Mouse (Mus musculus) common myeloid progenitor, adult 5-6 weeks (primary cell): ENCODE measurements at regions not wholly inside any gene's neighbourhood (a gene's known extent, or its start where the extent isn't known, plus 50 kb on each side); places are given as distances from the start of the nearest gene placed in this dataset.

Experiments used
- ATAC-seq: replicated peaks from 2 replicates; pipeline ENCODE4 v1.8.0; 2016; ENCODE audit warnings: low read depth, mild to moderate bottlenecking, moderate TSS enrichment, inconsistent platforms; ENCODE audit not compliant: poor library complexity, severe bottlenecking

DNA sequence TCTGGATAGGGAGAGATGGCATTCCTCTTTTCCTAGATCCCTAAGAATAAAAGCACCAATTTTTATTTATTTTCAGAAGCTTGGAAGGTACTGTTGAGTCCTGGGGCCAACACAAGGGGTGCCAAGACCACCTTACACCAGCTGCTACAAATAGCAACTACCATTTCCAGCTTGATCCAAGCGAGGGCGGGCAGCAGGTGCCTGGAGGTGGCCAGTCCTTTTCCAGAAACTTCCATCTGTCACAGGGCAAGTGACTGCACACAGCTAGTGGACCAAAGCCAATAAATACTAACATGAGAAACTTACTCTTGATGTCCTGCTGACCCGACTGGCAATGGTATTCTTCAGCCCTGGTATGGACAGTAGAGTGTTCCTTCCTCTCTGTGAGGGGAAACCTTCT lies 80.0 kb upstream of the Tmc1 start:
- ATAC-seq, result no peak

DNA sequence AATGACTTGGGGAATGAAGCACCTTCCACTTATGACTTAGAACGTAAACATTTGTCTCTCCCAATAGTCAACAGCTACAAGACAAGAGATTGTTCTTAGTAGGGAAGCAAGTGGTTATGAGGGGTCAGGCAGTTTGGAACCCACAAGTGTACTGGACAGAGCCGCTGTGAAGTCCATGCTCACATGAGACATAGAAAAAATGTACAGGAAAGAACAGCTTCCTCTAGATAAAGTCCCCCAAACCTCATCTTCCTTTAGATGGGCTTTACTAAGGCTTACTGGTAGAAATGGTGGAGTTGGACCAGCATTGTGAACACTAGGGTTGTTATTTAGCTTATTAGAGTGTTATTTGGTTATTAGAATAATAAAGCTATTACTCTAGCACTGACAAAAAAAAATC lies 78.6 kb upstream of the Tmc1 start:
- ATAC-seq, result peak; percentile 34

DNA sequence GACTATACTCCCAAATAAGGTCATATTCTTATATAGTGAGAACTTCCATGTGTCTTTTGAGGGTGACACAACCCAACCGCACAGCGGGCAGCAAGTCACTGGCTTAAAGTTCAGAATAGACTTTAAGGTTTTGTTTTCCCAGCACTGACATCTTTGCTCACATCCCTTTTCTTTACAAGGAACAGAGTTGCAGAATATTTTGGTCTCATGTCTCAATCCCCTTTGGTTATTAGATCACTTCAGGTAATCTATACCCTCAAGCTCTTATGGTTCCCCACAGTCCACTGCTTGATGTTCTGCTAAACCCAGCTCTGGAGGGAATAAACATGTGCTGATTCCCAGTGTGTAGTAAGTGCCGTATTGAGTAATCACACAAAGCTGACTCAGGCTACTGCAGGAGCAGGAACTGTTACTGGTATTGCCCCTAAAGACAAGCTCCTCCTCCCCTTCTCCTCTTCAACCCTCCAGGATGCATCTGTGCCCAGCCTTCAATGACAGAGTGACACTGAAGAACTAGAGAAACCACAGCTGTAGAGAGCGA lies 77.8 kb upstream of the Tmc1 start:
- ATAC-seq, result peak; percentile 82

DNA sequence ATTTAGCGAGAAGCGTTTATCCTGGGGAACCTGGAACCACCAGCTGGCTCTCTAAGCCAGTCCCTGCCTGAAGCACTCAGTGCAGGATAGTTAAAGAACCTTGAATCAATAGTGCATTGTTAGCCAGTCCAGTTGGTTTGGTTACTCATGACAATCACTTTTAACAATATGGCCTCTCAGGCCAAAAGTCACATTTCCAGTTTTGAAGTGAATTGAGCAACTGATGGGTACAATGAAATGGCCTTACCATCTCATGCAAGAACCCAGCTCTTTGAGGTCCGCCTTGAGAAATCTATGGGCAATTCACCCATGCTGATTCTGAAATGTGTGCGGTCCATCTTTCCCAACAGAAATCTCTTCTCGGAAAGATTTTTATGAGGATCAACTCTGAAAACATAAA lies 77.0 kb upstream of the Tmc1 start:
- no peak for ATAC-seq

DNA sequence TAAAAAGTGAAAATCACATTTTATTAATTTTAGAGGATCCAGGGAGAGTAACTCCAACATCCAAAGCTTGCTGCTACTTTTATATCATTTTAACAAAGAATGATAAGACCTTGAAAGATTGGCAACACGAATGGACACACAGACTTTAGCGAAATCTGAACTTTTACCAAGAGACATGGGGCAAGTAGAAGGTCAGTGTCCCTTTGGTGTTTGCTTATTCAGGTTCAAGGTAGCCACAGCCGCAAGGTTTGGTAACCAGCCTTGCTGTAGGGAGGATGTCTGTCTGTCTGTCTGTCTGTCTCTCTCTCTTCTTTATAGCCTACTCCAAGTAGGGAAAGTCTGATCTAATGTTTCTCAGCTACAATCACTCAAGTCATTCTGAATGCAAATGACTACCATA lies 75.0 kb upstream of the Tmc1 start:
- no peak for ATAC-seq

DNA sequence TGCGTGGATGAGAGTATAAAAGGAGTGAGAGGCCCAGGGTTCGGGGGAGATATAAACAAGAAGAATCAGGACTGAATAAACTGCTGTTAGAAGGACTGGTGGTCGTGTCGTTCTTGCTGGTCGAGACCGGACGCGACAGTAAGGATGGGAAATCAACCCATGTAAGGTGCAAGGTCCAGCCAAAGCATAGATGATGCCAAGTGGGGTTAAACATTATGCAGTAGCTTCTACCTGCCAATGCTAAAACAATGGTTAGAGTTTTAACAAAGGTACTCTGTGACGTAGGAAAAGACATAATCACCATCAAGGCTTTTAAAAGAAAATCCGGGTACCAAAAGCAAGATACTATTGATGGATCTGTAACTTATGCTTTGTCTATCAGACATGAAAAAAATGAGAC lies 58.4 kb upstream of the Tmc1 start:
- ATAC-seq, result no peak

DNA sequence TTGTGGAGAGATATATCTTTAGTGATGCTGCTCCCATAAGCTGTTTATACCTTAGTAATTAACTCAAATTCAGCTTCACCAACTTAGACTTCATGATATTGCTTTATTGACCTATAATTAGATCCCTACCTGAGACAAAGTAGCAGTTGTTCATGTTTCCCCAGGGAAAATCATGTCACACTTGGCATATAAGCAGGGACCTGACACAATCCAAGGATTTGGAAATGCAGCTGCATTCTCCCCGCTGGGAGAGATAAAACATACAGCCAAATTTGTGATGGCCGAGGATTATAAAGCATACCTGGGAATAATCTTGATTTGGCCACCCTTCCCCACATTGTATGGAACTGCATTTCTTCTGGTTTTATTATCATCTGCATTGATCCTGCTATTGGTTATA lies 55.6 kb upstream of the Tmc1 start:
- ATAC-seq, result no peak

DNA sequence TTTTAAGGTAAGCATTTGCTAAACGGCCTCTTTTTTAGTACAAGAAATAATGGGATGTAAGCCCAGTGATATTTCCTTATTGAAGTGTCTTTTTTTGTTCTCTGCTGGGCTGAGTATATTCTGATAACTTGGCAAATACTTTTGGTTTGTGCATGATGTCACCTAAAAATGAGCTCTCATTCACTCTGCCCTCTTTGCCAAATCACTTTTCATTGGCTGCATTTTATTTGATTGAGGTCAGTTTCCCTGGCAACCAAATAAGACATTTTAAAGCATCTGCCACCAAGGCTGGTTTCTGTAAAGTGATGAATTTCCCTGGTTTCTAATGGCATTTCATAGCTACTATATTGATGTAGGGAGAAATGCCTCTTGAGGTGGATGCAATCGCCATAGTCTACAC lies 50.4 kb upstream of the Tmc1 start:
- ATAC-seq, result no peak
